Mouse (Mus musculus): ENCODE measurements around the gene Zdhhc11. TPM values are rescaled to one million over a fixed set of nuclear protein-coding genes. Genes with fewer than 3 reads are reported as not detected.
A peak's percentile ranks its signal among the peaks of the same experiment; 100 is the strongest.

Gene Zdhhc11
- total RNA-seq, 1 experiment: not detected

DNA sequence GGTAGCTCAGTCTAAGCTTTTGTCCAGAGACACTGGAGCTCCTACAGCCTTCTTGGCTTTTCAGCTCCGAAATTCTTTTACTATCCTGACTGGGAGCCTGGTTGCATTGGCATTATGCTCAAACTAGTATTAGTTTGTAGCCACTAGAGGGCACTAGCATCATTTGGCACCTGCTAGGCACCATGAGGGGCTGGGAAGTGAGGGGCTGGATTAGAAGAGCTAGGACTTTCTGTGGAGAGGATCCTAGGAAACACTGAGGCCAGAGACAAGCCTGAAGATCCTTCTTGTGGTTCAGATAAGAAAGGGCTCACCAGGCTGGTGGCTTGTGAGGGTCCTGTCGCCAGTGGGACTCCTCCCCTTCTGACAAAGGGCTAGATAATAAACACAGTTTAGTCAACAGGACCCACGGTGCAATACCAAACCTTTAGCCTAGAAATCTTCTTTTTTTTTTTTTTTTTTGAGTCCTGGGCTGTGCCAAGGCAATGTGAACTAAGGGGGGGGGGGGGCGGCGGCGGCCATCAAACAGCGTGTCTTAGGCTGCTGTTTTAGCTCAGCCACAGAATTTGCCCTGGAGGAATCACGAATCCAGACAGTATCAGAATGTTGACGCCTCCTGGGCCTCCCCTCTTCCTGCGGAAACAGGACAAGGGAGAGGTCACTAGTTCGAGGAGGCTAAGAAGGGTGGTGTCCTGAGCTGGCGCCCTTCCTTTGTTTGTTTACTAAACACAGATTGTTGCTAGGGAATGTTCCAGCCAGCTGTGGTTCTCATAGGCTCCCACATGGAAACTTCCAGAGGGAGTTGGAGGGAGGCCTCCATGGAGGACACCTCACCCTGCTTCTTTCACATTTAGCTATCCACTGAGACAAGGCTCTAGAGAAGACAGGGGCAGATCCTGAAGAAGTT, 7.1 kb downstream of the Zdhhc11 start:
- in situ Hi-C loops (cut with MboI; ENCODE audit: low sequenced_read_pairs in 2 of 2, unreplicated experiment in 2 of 2): no loop called here
- Histone ChIP-seq H3K9ac (ENCODE audit: insufficient read depth, low read depth, low read length, poor library complexity, severe bottlenecking) (no peak overlapping the region), H3K36me3 (ENCODE audit: control insufficient read depth, insufficient read depth, low read length, poor library complexity, severe bottlenecking) (no peaks in the 10 kb centered on the region), H3K9me3 (ENCODE audit: control insufficient read depth, insufficient read depth, low read depth, low read length) (no peaks in the 10 kb centered on the region), H3K4me3 (ENCODE audit: insufficient read depth in 1 of 2, low read depth in 1 of 2, low read length in 2 of 2, poor library complexity in 1 of 2, severe bottlenecking in 1 of 2) (no peak overlapping the region), H3K27ac (ENCODE audit: insufficient read depth, low read depth, low read length, poor library complexity, severe bottlenecking) (no peak overlapping the region), H3K4me1 (ENCODE audit: control insufficient read depth in 2 of 2, insufficient read depth in 2 of 2, low read length in 2 of 2, poor library complexity in 1 of 2) (no peaks in the 10 kb centered on the region)
- DNase-seq (ENCODE audit: low read depth, low spot score): peak; percentile 27
- TF ChIP-seq MAFK (IDR thresholded peaks at IDR 0.05; ENCODE audit: insufficient read depth, low read depth, low read length): no peak
- peak; percentile 58; the same call in 1 of the 2 replicates for TF ChIP-seq ZC3H11A (IDR thresholded peaks at IDR 0.05; ENCODE audit: borderline replicate concordance, low read depth, low read length)
- TF ChIP-seq HCFC1 (IDR thresholded peaks at IDR 0.05; ENCODE audit: borderline replicate concordance, insufficient read depth, low read length): no peak
- no peak for TF ChIP-seq CHD2 (IDR thresholded peaks at IDR 0.05; ENCODE audit: low read depth, low read length)

DNA sequence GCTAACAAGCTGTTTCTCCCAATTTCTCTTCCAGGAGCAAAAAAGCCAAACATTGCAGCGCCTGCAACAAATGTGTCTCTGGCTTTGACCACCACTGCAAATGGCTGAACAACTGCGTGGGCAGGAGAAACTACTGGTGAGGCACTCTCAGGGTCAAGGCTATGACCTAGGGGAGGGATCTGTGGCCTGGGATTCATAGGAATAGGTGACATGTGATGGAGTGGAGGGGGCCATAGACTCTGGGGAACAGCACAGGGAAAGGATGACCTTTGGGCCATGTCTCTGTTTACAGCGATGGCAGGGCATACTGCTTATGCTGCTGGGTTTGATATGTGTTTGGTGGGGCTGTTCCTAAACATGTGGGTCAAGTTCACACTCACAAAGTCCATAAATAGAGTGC, 10.9 kb downstream of the Zdhhc11 start:
- H3K4me1 ChIP-seq (ENCODE audit: control insufficient read depth in 2 of 2, insufficient read depth in 2 of 2, low read length in 2 of 2, poor library complexity in 1 of 2): no peaks in the 10 kb centered on the region
- H3K4me3 ChIP-seq (ENCODE audit: insufficient read depth in 1 of 2, low read depth in 1 of 2, low read length in 2 of 2, poor library complexity in 1 of 2, severe bottlenecking in 1 of 2): no peak overlapping the region
- TF ChIP-seq CHD2 (IDR thresholded peaks at IDR 0.05; ENCODE audit: low read depth, low read length): no peak
- no peak for TF ChIP-seq ZNF384 (IDR thresholded peaks at IDR 0.05; ENCODE audit: low read depth, low read length)
- H3K9ac ChIP-seq (ENCODE audit: insufficient read depth, low read depth, low read length, poor library complexity, severe bottlenecking): no peak overlapping the region
- no peak for DNase-seq (ENCODE audit: low read depth, low spot score)
- H3K36me3 ChIP-seq (ENCODE audit: control insufficient read depth, insufficient read depth, low read length, poor library complexity, severe bottlenecking): no peaks in the 10 kb centered on the region
- no peaks in the 10 kb centered on the region for H3K9me3 ChIP-seq (ENCODE audit: control insufficient read depth, insufficient read depth, low read depth, low read length)
- no peak overlapping the region for H3K27ac ChIP-seq (ENCODE audit: insufficient read depth, low read depth, low read length, poor library complexity, severe bottlenecking)
- in situ Hi-C loops (cut with MboI; ENCODE audit: low sequenced_read_pairs in 2 of 2, unreplicated experiment in 2 of 2): no loop called here

DNA sequence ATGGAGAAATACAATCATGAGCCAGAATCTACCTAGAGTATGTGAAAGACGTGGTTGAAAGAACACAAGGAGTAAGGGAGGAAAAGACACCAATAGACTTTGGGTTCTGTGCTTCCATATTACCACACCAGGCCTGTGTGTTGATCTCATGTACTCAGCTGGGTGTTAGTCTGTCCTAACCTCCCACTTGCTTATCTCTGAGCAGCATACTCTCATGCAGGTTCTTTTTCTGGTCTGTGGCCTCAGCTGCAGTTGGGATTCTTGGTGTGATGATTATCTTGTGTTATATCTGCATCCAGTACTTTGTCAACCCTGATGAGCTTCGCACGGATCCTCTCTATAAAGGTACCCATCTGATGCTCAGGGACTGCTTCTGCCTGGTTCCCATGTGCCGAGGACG, 13.3 kb downstream of the Zdhhc11 start:
- no peak overlapping the region for H3K27ac ChIP-seq (ENCODE audit: insufficient read depth, low read depth, low read length, poor library complexity, severe bottlenecking)
- H3K4me1 ChIP-seq (ENCODE audit: control insufficient read depth in 2 of 2, insufficient read depth in 2 of 2, low read length in 2 of 2, poor library complexity in 1 of 2): no peaks in the 10 kb centered on the region
- no peak for TF ChIP-seq ZNF384 (IDR thresholded peaks at IDR 0.05; ENCODE audit: low read depth, low read length)
- TF ChIP-seq CHD2 (IDR thresholded peaks at IDR 0.05; ENCODE audit: low read depth, low read length): no peak
- TF ChIP-seq HCFC1 (IDR thresholded peaks at IDR 0.05; ENCODE audit: borderline replicate concordance, insufficient read depth, low read length): no peak
- no peak for TF ChIP-seq MAFK (IDR thresholded peaks at IDR 0.05; ENCODE audit: insufficient read depth, low read depth, low read length)
- no peak for TF ChIP-seq ZC3H11A (IDR thresholded peaks at IDR 0.05; ENCODE audit: borderline replicate concordance, low read depth, low read length)
- H3K9me3 ChIP-seq (ENCODE audit: control insufficient read depth, insufficient read depth, low read depth, low read length): no peaks in the 10 kb centered on the region
- DNase-seq (ENCODE audit: low read depth, low spot score): no peak
- in situ Hi-C loops (cut with MboI; ENCODE audit: low sequenced_read_pairs in 2 of 2, unreplicated experiment in 2 of 2): no loop called here
- no peak overlapping the region for H3K4me3 ChIP-seq (ENCODE audit: insufficient read depth in 1 of 2, low read depth in 1 of 2, low read length in 2 of 2, poor library complexity in 1 of 2, severe bottlenecking in 1 of 2)
- no peaks in the 10 kb centered on the region for H3K36me3 ChIP-seq (ENCODE audit: control insufficient read depth, insufficient read depth, low read length, poor library complexity, severe bottlenecking)
- H3K9ac ChIP-seq (ENCODE audit: insufficient read depth, low read depth, low read length, poor library complexity, severe bottlenecking): no peak overlapping the region

DNA sequence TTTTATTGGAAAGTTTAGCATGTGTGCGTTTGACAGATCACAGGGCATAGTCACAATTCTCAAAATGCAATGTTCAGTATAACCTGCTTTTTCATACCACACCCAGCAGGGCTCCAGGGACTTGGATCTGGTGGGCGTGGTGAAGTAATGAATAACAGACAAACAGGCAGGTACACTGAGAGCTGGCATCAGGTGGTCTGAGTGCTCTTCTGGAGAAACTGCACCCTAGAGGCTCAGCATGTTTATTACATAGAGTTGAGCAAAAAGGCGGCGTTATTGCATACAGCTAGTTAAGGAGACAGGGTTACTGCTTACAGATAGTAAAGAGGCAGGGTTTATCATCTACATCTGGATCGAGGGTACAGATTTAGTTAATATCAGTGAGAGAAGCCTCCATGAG, 26.7 kb downstream of the Zdhhc11 start:
- Histone ChIP-seq H3K9me3 (ENCODE audit: control insufficient read depth, insufficient read depth, low read depth, low read length) (no peaks in the 10 kb centered on the region), H3K27ac (ENCODE audit: insufficient read depth, low read depth, low read length, poor library complexity, severe bottlenecking) (no peak overlapping the region), H3K4me1 (ENCODE audit: control insufficient read depth in 2 of 2, insufficient read depth in 2 of 2, low read length in 2 of 2, poor library complexity in 1 of 2) (no peaks in the 10 kb centered on the region), H3K36me3 (ENCODE audit: control insufficient read depth, insufficient read depth, low read length, poor library complexity, severe bottlenecking) (no peaks in the 10 kb centered on the region), H3K9ac (ENCODE audit: insufficient read depth, low read depth, low read length, poor library complexity, severe bottlenecking) (no peak overlapping the region), H3K4me3 (ENCODE audit: insufficient read depth in 1 of 2, low read depth in 1 of 2, low read length in 2 of 2, poor library complexity in 1 of 2, severe bottlenecking in 1 of 2) (no peak overlapping the region)
- in situ Hi-C loops (cut with MboI; ENCODE audit: low sequenced_read_pairs in 2 of 2, unreplicated experiment in 2 of 2): no loop called here
- TF ChIP-seq CHD2 (IDR thresholded peaks at IDR 0.05; ENCODE audit: low read depth, low read length) (no peak), ZNF384 (IDR thresholded peaks at IDR 0.05; ENCODE audit: low read depth, low read length) (no peak), HCFC1 (IDR thresholded peaks at IDR 0.05; ENCODE audit: borderline replicate concordance, insufficient read depth, low read length) (no peak), MAFK (IDR thresholded peaks at IDR 0.05; ENCODE audit: insufficient read depth, low read depth, low read length) (no peak), ZC3H11A (IDR thresholded peaks at IDR 0.05; ENCODE audit: borderline replicate concordance, low read depth, low read length) (no peak)
- DNase-seq (ENCODE audit: low read depth, low spot score): no peak

All from ES-E14 (cell line).